Mouse (Mus musculus): ENCODE measurements around the gene Col9a1. TPM values are rescaled to one million over a fixed set of nuclear protein-coding genes. Genes with fewer than 3 reads are reported as not detected.

Gene Col9a1
- polyA plus RNA-seq, 1 experiment from 2014 or later: 7.7 TPM

GRCm38 (mm10) chr1:24184981-24185380, 7.6 kb downstream of the Col9a1 start:
- no peak for TF ChIP-seq CTCF (IDR thresholded peaks at IDR 0.05; ENCODE audit: low read depth)
- Histone ChIP-seq H3K9me3 (ENCODE audit: low read depth, low read length) (no peaks in the 10 kb centered on the region), H3K4me1 (ENCODE audit: insufficient read depth) (no peaks in the 10 kb centered on the region), H3K27me3 (ENCODE audit: insufficient read depth, low read length) (no peaks in the 10 kb centered on the region), H3K4me2 (no peak overlapping the region), H3K9ac (no peak overlapping the region), H3K27ac (ENCODE audit: low read depth) (no peak overlapping the region), H3K4me3 (ENCODE audit: low read depth, low read length) (no peak overlapping the region), H3K36me3 (ENCODE audit: insufficient read depth) (no peaks in the 10 kb centered on the region)
- DNase-seq (no peak), ATAC-seq (ENCODE audit: insufficient read depth) (no peak)
- WGBS: 78% methylated on average over 11 of the region's 11 CpGs

- no peak for ATAC-seq (ENCODE audit: insufficient read depth)
- no peaks in the 10 kb centered on the region for H3K9me3 ChIP-seq (ENCODE audit: low read depth, low read length)
- WGBS: 54% methylated on average over 11 of the region's 11 CpGs
Measured at GRCm38 (mm10) chr1:24186964-24187363, 9.6 kb downstream of the Col9a1 start.

GRCm38 (mm10) chr1:24191668-24192067, 14.3 kb downstream of the Col9a1 start:
- Histone ChIP-seq H3K9ac (no peak overlapping the region), H3K9me3 (ENCODE audit: low read depth, low read length) (no peaks in the 10 kb centered on the region), H3K4me3 (ENCODE audit: low read depth, low read length) (no peak overlapping the region), H3K4me2 (no peak overlapping the region), H3K36me3 (ENCODE audit: insufficient read depth) (no peaks in the 10 kb centered on the region), H3K27ac (ENCODE audit: low read depth) (no peak overlapping the region), H3K27me3 (ENCODE audit: insufficient read depth, low read length) (no peaks in the 10 kb centered on the region), H3K4me1 (ENCODE audit: insufficient read depth) (0 out of 2 replicates have a peak, but pooled peaks cover 8% of the 10 kb centered on the region)
- 90% methylated on average over 4 of the region's 4 CpGs for WGBS
- no peak for TF ChIP-seq CTCF (IDR thresholded peaks at IDR 0.05; ENCODE audit: low read depth)
- no peak for ATAC-seq (ENCODE audit: insufficient read depth)
- no peak for DNase-seq

More at GRCm38 (mm10) chr1:24186964-24187363, 9.6 kb downstream of the Col9a1 start:
- Histone ChIP-seq H3K9ac (no peak overlapping the region), H3K4me3 (ENCODE audit: low read depth, low read length) (no peak overlapping the region), H3K36me3 (ENCODE audit: insufficient read depth) (no peaks in the 10 kb centered on the region), H3K4me2 (no peak overlapping the region), H3K27ac (ENCODE audit: low read depth) (no peak overlapping the region), H3K27me3 (ENCODE audit: insufficient read depth, low read length) (no peaks in the 10 kb centered on the region), H3K4me1 (ENCODE audit: insufficient read depth) (no peaks in the 10 kb centered on the region)
- DNase-seq: peak; percentile 41
- TF ChIP-seq CTCF (IDR thresholded peaks at IDR 0.05; ENCODE audit: low read depth): no peak

- no peaks in the 10 kb centered on the region for H3K36me3 ChIP-seq (ENCODE audit: insufficient read depth)
- TF ChIP-seq CTCF (IDR thresholded peaks at IDR 0.05; ENCODE audit: low read depth): no peak
- H3K4me3 ChIP-seq (ENCODE audit: low read depth, low read length): no peak overlapping the region
- no peak for DNase-seq
- no peak overlapping the region for H3K9ac ChIP-seq
- 37% methylated on average over 4 of the region's 4 CpGs for WGBS
- no peak overlapping the region for H3K27ac ChIP-seq (ENCODE audit: low read depth)
- H3K27me3 ChIP-seq (ENCODE audit: insufficient read depth, low read length): no peaks in the 10 kb centered on the region
- ATAC-seq (ENCODE audit: insufficient read depth): no peak
- H3K4me1 ChIP-seq (ENCODE audit: insufficient read depth): 0 out of 2 replicates have a peak, but pooled peaks cover 12% of the 10 kb centered on the region
- H3K9me3 ChIP-seq (ENCODE audit: low read depth, low read length): no peaks in the 10 kb centered on the region
- no peak overlapping the region for H3K4me2 ChIP-seq
Measured at GRCm38 (mm10) chr1:24194111-24194510, 16.7 kb downstream of the Col9a1 start.

- peak overlapping the region; percentile 45 for H3K4me2 ChIP-seq
- H3K9ac ChIP-seq: no peak overlapping the region
- no peaks in the 10 kb centered on the region for H3K27me3 ChIP-seq (ENCODE audit: insufficient read depth, low read length)
- peak; percentile 50; the same call in 1 of the 2 replicates for ATAC-seq (ENCODE audit: insufficient read depth)
- H3K4me3 ChIP-seq (ENCODE audit: low read depth, low read length): peak overlapping the region; percentile 8; the same call in 1 of the 2 replicates
- no peaks in the 10 kb centered on the region for H3K36me3 ChIP-seq (ENCODE audit: insufficient read depth)
- 0 out of 2 replicates have a peak, but pooled peaks cover 12% of the 10 kb centered on the region for H3K4me1 ChIP-seq (ENCODE audit: insufficient read depth)
- peak overlapping the region; percentile 18; the same call in 1 of the 2 replicates for H3K27ac ChIP-seq (ENCODE audit: low read depth)
- no peak for TF ChIP-seq CTCF (IDR thresholded peaks at IDR 0.05; ENCODE audit: low read depth)
- peak; percentile 21 for DNase-seq
- H3K9me3 ChIP-seq (ENCODE audit: low read depth, low read length): no peaks in the 10 kb centered on the region
- WGBS: 16% methylated on average over 12 of the region's 12 CpGs
Measured at GRCm38 (mm10) chr1:24195070-24195840, 17.8 kb downstream of the Col9a1 start.

GRCm38 (mm10) chr1:24195951-24196517, 18.6 kb downstream of the Col9a1 start:
- no peaks in the 10 kb centered on the region for H3K9me3 ChIP-seq (ENCODE audit: low read depth, low read length)
- no peak for TF ChIP-seq CTCF (IDR thresholded peaks at IDR 0.05; ENCODE audit: low read depth)
- H3K27me3 ChIP-seq (ENCODE audit: insufficient read depth, low read length): no peaks in the 10 kb centered on the region
- DNase-seq (peak; percentile 11), ATAC-seq (ENCODE audit: insufficient read depth) (peak; percentile 84)
- H3K9ac ChIP-seq: no peak overlapping the region; the same call in 1 of the 2 replicates
- H3K27ac ChIP-seq (ENCODE audit: low read depth): peak overlapping the region; percentile 18; the same call in 1 of the 2 replicates
- H3K4me3 ChIP-seq (ENCODE audit: low read depth, low read length): no peak overlapping the region
- no peaks in the 10 kb centered on the region for H3K36me3 ChIP-seq (ENCODE audit: insufficient read depth)
- peak overlapping the region; percentile 45; the same call in 1 of the 2 replicates for H3K4me2 ChIP-seq
- 0 out of 2 replicates have a peak, but pooled peaks cover 12% of the 10 kb centered on the region for H3K4me1 ChIP-seq (ENCODE audit: insufficient read depth)
- WGBS: 12% methylated on average over 3 of the region's 3 CpGs

Measured in lung, embryonic 14.5 days (tissue).